Mouse (Mus musculus) limb, embryonic 11.5 days (tissue): ENCODE measurements around the gene Sipa1l1. TPM values are rescaled to one million over a fixed set of nuclear protein-coding genes. Genes with fewer than 3 reads are reported as not detected.

Experiments
- ATAC-seq: fragments of 200-750 bp; cut with Nextera tagmentation; 2 replicates; pipeline ENCODE4 v1.8.0; 2017; ENCODE audit warnings: low read depth; ENCODE audit not compliant: insufficient number of reproducible peaks, low FRiP score, low TSS enrichment
- DNase-seq: peaks from one replicate; pipeline ENCODE4 v3.0.0-alpha.2; 2015; ENCODE audit warnings: low spot score
- H3K27ac ChIP-seq: fragments of 300-500 bp; sonication (generic); replicated peaks from 2 replicates; pipeline ENCODE4 v1.5.1; 2014; ENCODE audit warnings: low read depth, mild to moderate bottlenecking, low read length
- H3K27me3 ChIP-seq: fragments of 300-500 bp; sonication (generic); 2 replicates; pipeline ENCODE4 v1.6.1; 2014; ENCODE audit warnings: mild to moderate bottlenecking, low read length, mixed read lengths; ENCODE audit not compliant: control insufficient read depth, insufficient read depth
- H3K36me3 ChIP-seq: fragments of 300-500 bp; sonication (generic); 2 replicates; pipeline ENCODE4 v1.6.1; 2014; ENCODE audit warnings: mild to moderate bottlenecking, low read length, moderate library complexity, mixed read lengths; ENCODE audit not compliant: control insufficient read depth, insufficient read depth
- H3K4me1 ChIP-seq: fragments of 300-500 bp; sonication (generic); 2 replicates; pipeline ENCODE4 v1.6.1; 2014; ENCODE audit warnings: low read length, mixed read lengths; ENCODE audit not compliant: control insufficient read depth, insufficient read depth
- H3K4me2 ChIP-seq: fragments of 300-500 bp; sonication (generic); 2 replicates; pipeline ENCODE4 v1.6.1; 2014; ENCODE audit warnings: low read depth, mild to moderate bottlenecking, moderate library complexity; ENCODE audit not compliant: severe bottlenecking
- H3K4me3 ChIP-seq: fragments of 300-500 bp; sonication (generic); 2 replicates; pipeline ENCODE4 v1.5.1; 2014; ENCODE audit warnings: low read depth, low read length
- H3K9ac ChIP-seq: fragments of 300-500 bp; sonication (generic); 2 replicates; pipeline ENCODE4 v1.6.1; 2014; ENCODE audit warnings: mild to moderate bottlenecking, low read length
- H3K9me3 ChIP-seq: fragments of 300-500 bp; sonication (generic); 2 replicates; pipeline ENCODE4 v1.6.1; 2016; ENCODE audit warnings: low read length; ENCODE audit not compliant: control insufficient read depth
- WGBS: fragments of 180-500 bp; shearing (Covaris S2); extraction: QIAGEN DNeasy Blood & Tissue Kit; methylation state at CpG from one replicate; pipeline ENCODE4 v1.1.7; 2014; 5-methylcytosine and 5-hydroxymethylcytosine counted together
- polyA plus RNA-seq: library from polyadenylated mRNA; unstranded; fragments of >200 nt; fragmentation: Nextera tagmentation; extraction: Ambion mirVana; gene quantifications from 2 replicates; pipeline ENCODE4 v1.2.1, GENCODE M21; 2014

The Sipa1l1 gene
- polyA plus RNA-seq, 1 experiment from 2014 or later = 32.5 TPM

GRCm38 (mm10) chr12:82306035-82306434 is 136.9 kb downstream of the Sipa1l1 start:
- no peaks in the 10 kb centered on the region for H3K36me3 ChIP-seq
- no peaks in the 10 kb centered on the region for H3K27me3 ChIP-seq
- H3K9ac ChIP-seq = no peak overlapping the region
- 73% methylated on average over 4 of the region's 4 CpGs for WGBS
- no peaks in the 10 kb centered on the region for H3K4me1 ChIP-seq
- no peaks in the 10 kb centered on the region for H3K9me3 ChIP-seq
- H3K27ac ChIP-seq = no peak overlapping the region
- no peak overlapping the region for H3K4me2 ChIP-seq
- DNase-seq (no peak), ATAC-seq (no peak)
- H3K4me3 ChIP-seq = no peak overlapping the region

GRCm38 (mm10) chr12:82311593-82311992 is 142.5 kb downstream of the Sipa1l1 start:
- H3K9ac ChIP-seq = no peak overlapping the region
- ATAC-seq (no peak), DNase-seq (no peak)
- H3K4me1 ChIP-seq = no peaks in the 10 kb centered on the region
- no peak overlapping the region for H3K27ac ChIP-seq
- no peaks in the 10 kb centered on the region for H3K27me3 ChIP-seq
- no peak overlapping the region for H3K4me3 ChIP-seq
- H3K9me3 ChIP-seq = no peaks in the 10 kb centered on the region
- no peak overlapping the region for H3K4me2 ChIP-seq
- WGBS = 89% methylated on average over 2 of the region's 2 CpGs
- H3K36me3 ChIP-seq = no peaks in the 10 kb centered on the region

- Histone ChIP-seq H3K4me2 (no peak overlapping the region), H3K9ac (no peak overlapping the region), H3K36me3 (no peaks in the 10 kb centered on the region), H3K9me3 (no peaks in the 10 kb centered on the region), H3K27ac (no peak overlapping the region), H3K4me1 (no peaks in the 10 kb centered on the region), H3K27me3 (no peaks in the 10 kb centered on the region), H3K4me3 (no peak overlapping the region)
- DNase-seq (no peak), ATAC-seq (no peak)
- 85% methylated on average over 17 of the region's 17 CpGs for WGBS
These were observed 143.1 kb downstream of the Sipa1l1 start for GRCm38 (mm10) chr12:82312091-82312820.

GRCm38 (mm10) chr12:82313091-82313490 is 144.0 kb downstream of the Sipa1l1 start:
- Histone ChIP-seq H3K4me1 (no peaks in the 10 kb centered on the region), H3K4me3 (no peak overlapping the region), H3K4me2 (no peak overlapping the region), H3K27me3 (no peaks in the 10 kb centered on the region), H3K9me3 (no peaks in the 10 kb centered on the region), H3K36me3 (no peaks in the 10 kb centered on the region), H3K27ac (no peak overlapping the region), H3K9ac (no peak overlapping the region)
- no peak for ATAC-seq
- 90% methylated on average over 3 of the region's 3 CpGs for WGBS
- DNase-seq = no peak

GRCm38 (mm10) chr12:82319436-82320131 is 150.5 kb downstream of the Sipa1l1 start:
- Histone ChIP-seq H3K9ac (no peak overlapping the region), H3K27ac (no peak overlapping the region), H3K4me3 (no peak overlapping the region), H3K4me1 (0 out of 2 replicates have a peak, but pooled peaks cover 2% of the 10 kb centered on the region), H3K9me3 (no peaks in the 10 kb centered on the region), H3K36me3 (no peaks in the 10 kb centered on the region; the same call in 1 of the 2 replicates), H3K4me2 (no peak overlapping the region), H3K27me3 (no peaks in the 10 kb centered on the region)
- no peak for DNase-seq
- 83% methylated on average over 7 of the region's 7 CpGs for WGBS
- ATAC-seq = no peak

GRCm38 (mm10) chr12:82320204-82320603 is 151.1 kb downstream of the Sipa1l1 start:
- no peaks in the 10 kb centered on the region for H3K9me3 ChIP-seq
- 66% methylated on average over 3 of the region's 3 CpGs for WGBS
- no peaks in the 10 kb centered on the region for H3K27me3 ChIP-seq
- H3K36me3 ChIP-seq = no peaks in the 10 kb centered on the region; the same call in 1 of the 2 replicates
- H3K27ac ChIP-seq = no peak overlapping the region
- DNase-seq (no peak), ATAC-seq (no peak)
- no peak overlapping the region for H3K4me2 ChIP-seq
- no peak overlapping the region for H3K9ac ChIP-seq
- H3K4me3 ChIP-seq = no peak overlapping the region
- H3K4me1 ChIP-seq = 0 out of 2 replicates have a peak, but pooled peaks cover 2% of the 10 kb centered on the region

- 91% methylated on average over 8 of the region's 8 CpGs for WGBS
- H3K4me1 ChIP-seq = 0 out of 2 replicates have a peak, but pooled peaks cover 2% of the 10 kb centered on the region
- no peak overlapping the region for H3K4me3 ChIP-seq
- no peak overlapping the region for H3K9ac ChIP-seq
- no peaks in the 10 kb centered on the region for H3K9me3 ChIP-seq
- H3K27ac ChIP-seq = no peak overlapping the region
- H3K27me3 ChIP-seq = no peaks in the 10 kb centered on the region
- ATAC-seq = no peak
- H3K36me3 ChIP-seq = no peaks in the 10 kb centered on the region; the same call in 1 of the 2 replicates
- DNase-seq = no peak
- H3K4me2 ChIP-seq = no peak overlapping the region
These were observed 152.3 kb downstream of the Sipa1l1 start for GRCm38 (mm10) chr12:82321397-82321796.

- Histone ChIP-seq H3K4me1 (0 out of 2 replicates have a peak, but pooled peaks cover 2% of the 10 kb centered on the region), H3K4me3 (no peak overlapping the region), H3K36me3 (no peaks in the 10 kb centered on the region; the same call in 1 of the 2 replicates), H3K4me2 (no peak overlapping the region), H3K27me3 (no peaks in the 10 kb centered on the region), H3K27ac (no peak overlapping the region), H3K9me3 (no peaks in the 10 kb centered on the region), H3K9ac (no peak overlapping the region)
- 94% methylated on average over 2 of the region's 2 CpGs for WGBS
- ATAC-seq (no peak), DNase-seq (no peak)
These were observed 152.7 kb downstream of the Sipa1l1 start for GRCm38 (mm10) chr12:82321855-82322254.
